Mouse (Mus musculus) natural killer cell, adult 2 months (primary cell): ENCODE measurements around the gene Gm5426.
"Not testable (repeated sequence)": the region's sequence is repeated elsewhere in the genome, so short reads cannot be mapped to it uniquely, and the experiment has no call there.

ENCODE experiments used
- DNase-seq, 2 experiments: peaks; one replicate each; pipeline ENCODE4 v3.0.0; 2022; ENCODE audit warnings: low spot score in 2 of 2

Gm5426 gene

GRCm38 (mm10) chr10:96138585-96138984, 2.2 kb downstream of the Gm5426 start:
- no peak for DNase-seq

GRCm38 (mm10) chr10:96139274-96139673, 2.9 kb downstream of the Gm5426 start:
- not testable (repeated sequence) for DNase-seq

GRCm38 (mm10) chr10:96146578-96146977, 10.2 kb downstream of the Gm5426 start:
- no peak for DNase-seq

GRCm38 (mm10) chr10:96148250-96148699, 11.9 kb downstream of the Gm5426 start:
- no peak for DNase-seq

GRCm38 (mm10) chr10:96150401-96151116, 14.2 kb downstream of the Gm5426 start:
- no peak for DNase-seq

GRCm38 (mm10) chr10:96153315-96153714, 16.9 kb downstream of the Gm5426 start:
- DNase-seq, result no peak

- no peak for DNase-seq
These were observed 26.7 kb downstream of the Gm5426 start for GRCm38 (mm10) chr10:96162975-96163706.

- no peak for DNase-seq
These were observed 27.4 kb downstream of the Gm5426 start for GRCm38 (mm10) chr10:96163791-96164190.

GRCm38 (mm10) chr10:96165260-96165659, 28.9 kb downstream of the Gm5426 start:
- DNase-seq, result no peak

GRCm38 (mm10) chr10:96168998-96169397, 32.6 kb downstream of the Gm5426 start:
- no peak for DNase-seq

GRCm38 (mm10) chr10:96171546-96171945, 35.1 kb downstream of the Gm5426 start:
- no peak for DNase-seq

GRCm38 (mm10) chr10:96172964-96173363, 36.6 kb downstream of the Gm5426 start:
- no peak for DNase-seq

GRCm38 (mm10) chr10:96173771-96174170, 37.4 kb downstream of the Gm5426 start:
- no peak for DNase-seq

GRCm38 (mm10) chr10:96176916-96177315, 40.5 kb downstream of the Gm5426 start:
- no peak for DNase-seq

GRCm38 (mm10) chr10:96180554-96181397, 44.4 kb downstream of the Gm5426 start:
- DNase-seq, result peak; percentile 28 to 54

GRCm38 (mm10) chr10:96181398-96181790, 45.0 kb downstream of the Gm5426 start:
- peak; percentile 60 to 76 for DNase-seq

- no peak for DNase-seq
These were observed 45.7 kb downstream of the Gm5426 start for GRCm38 (mm10) chr10:96181883-96182628.

GRCm38 (mm10) chr10:96185026-96185425, 48.6 kb downstream of the Gm5426 start:
- DNase-seq, result no peak

- no peak for DNase-seq
These were observed 49.2 kb downstream of the Gm5426 start for GRCm38 (mm10) chr10:96185601-96186000.
